ENCODE assay signal across 9 mouse cellular contexts in the genomic region with DNA sequence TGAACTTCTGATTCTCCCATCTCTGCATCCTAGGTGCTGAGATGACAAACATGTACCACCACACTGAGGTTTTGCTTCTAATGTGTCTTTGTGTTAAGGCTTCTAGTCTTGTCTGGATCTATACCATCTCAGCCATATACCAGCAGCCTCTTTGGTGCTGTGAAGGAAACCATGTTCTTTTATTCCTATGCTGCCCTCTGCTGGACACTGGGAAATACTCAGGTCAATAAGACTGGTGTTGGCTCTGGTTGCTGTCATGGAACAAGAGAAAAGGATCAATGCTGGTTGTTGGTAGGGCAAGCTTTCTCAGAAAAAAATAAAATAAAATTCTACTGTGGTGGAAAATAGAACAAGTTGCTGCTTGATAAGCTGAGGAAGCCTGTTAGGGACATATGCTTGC. TPM values are rescaled to one million over a fixed set of nuclear protein-coding genes. Genes with fewer than 3 reads are reported as not detected.
DNase-seq lines count a peak whose midpoint lies in the region; ATAC-seq and TF ChIP-seq lines count a peak whose summit lies in the region.
"Had no signal": no experiment of that assay in that cellular context is flagged by ENCODE, and none has a peak within 500 bp of the region (broad histone marks: within the 10 kb centered on the region; RNA-seq: fewer than 3 reads in every experiment).

No protein-coding gene starts in this region.

- no peaks in the 10 kb centered on the region for H3K9me3 ChIP-seq in hindbrain, embryonic 11.5 days (ENCODE audit: control insufficient read depth, low read length)
- no peaks in the 10 kb centered on the region for H3K9me3 ChIP-seq in hindbrain, embryonic 16.5 days (ENCODE audit: control insufficient read depth, low read length)
- no peaks in the 10 kb centered on the region for H3K9me3 ChIP-seq in hindbrain, postnatal 0 days (ENCODE audit: low read length)
- H3K9me3 ChIP-seq in limb, embryonic 11.5 days (ENCODE audit: control insufficient read depth, low read length): no peaks in the 10 kb centered on the region
- H3K9me3 ChIP-seq: neural tube, embryonic 13.5 days had no signal

- H3K27ac ChIP-seq in hindbrain, embryonic 11.5 days (ENCODE audit: low read depth, low read length): no peak overlapping the region
- no peak overlapping the region for H3K27ac ChIP-seq in hindbrain, embryonic 16.5 days (ENCODE audit: low read depth, low read length)
- no peak overlapping the region for H3K27ac ChIP-seq in hindbrain, postnatal 0 days
- no peak overlapping the region for H3K27ac ChIP-seq in limb, embryonic 11.5 days (replicated peaks; ENCODE audit: low read depth, low read length)
- H3K27ac ChIP-seq: neural tube, embryonic 13.5 days had no signal

- no peaks in the 10 kb centered on the region for H3K4me1 ChIP-seq in hindbrain, embryonic 11.5 days (replicated peaks; ENCODE audit: control insufficient read depth, insufficient read depth, low read length)
- H3K4me1 ChIP-seq in hindbrain, embryonic 16.5 days (ENCODE audit: control insufficient read depth, insufficient read depth, low read depth, low read length): no peaks in the 10 kb centered on the region
- H3K4me1 ChIP-seq in hindbrain, postnatal 0 days (ENCODE audit: insufficient read depth, low read length): no peaks in the 10 kb centered on the region
- no peaks in the 10 kb centered on the region for H3K4me1 ChIP-seq in limb, embryonic 11.5 days (ENCODE audit: control insufficient read depth, insufficient read depth, low read length)
- H3K4me1 ChIP-seq: neural tube, embryonic 13.5 days had no signal

- H3K36me3 ChIP-seq in hindbrain, embryonic 11.5 days (ENCODE audit: control insufficient read depth, insufficient read depth, low read length): no peaks in the 10 kb centered on the region
- no peaks in the 10 kb centered on the region for H3K36me3 ChIP-seq in hindbrain, embryonic 16.5 days (ENCODE audit: control insufficient read depth, insufficient read depth, low read length)
- no peaks in the 10 kb centered on the region for H3K36me3 ChIP-seq in hindbrain, postnatal 0 days (ENCODE audit: insufficient read depth, low read length)
- H3K36me3 ChIP-seq in limb, embryonic 11.5 days (ENCODE audit: control insufficient read depth, insufficient read depth, low read length): no peaks in the 10 kb centered on the region
- no peaks in the 10 kb centered on the region for H3K36me3 ChIP-seq in splenic B cell, adult 2 months (ENCODE audit: control insufficient read depth, insufficient read depth, low read length, poor library complexity, severe bottlenecking)
- H3K36me3 ChIP-seq: neural tube, embryonic 13.5 days had no signal

- peak; percentile 76 for DNase-seq in hindbrain, embryonic 11.5 days (ENCODE audit: low spot score)
- peak; percentile 13 for DNase-seq in MN1 (ENCODE audit: low spot score)
- peak; percentile 65 for DNase-seq in cerebellum, postnatal 10 days
- DNase-seq in hindbrain, postnatal 0 days (ENCODE audit: low spot score): peak; percentile 64
- DNase-seq in limb, embryonic 11.5 days (ENCODE audit: low spot score): peak; percentile 72
- DNase-seq in splenic B cell, adult 2 months (ENCODE audit: low read depth, low spot score): peak; percentile 2
- no peak for DNase-seq in thymus, adult 18-20 months

- H3K4me2 ChIP-seq in hindbrain, embryonic 11.5 days (replicated peaks; ENCODE audit: low read depth, low read length): no peak overlapping the region
- no peak overlapping the region for H3K4me2 ChIP-seq in hindbrain, embryonic 16.5 days (ENCODE audit: low read length)
- H3K4me2 ChIP-seq in hindbrain, postnatal 0 days (ENCODE audit: low read depth, low read length): no peak overlapping the region
- no peak overlapping the region for H3K4me2 ChIP-seq in limb, embryonic 11.5 days (ENCODE audit: low read depth, severe bottlenecking)
- H3K4me2 ChIP-seq: neural tube, embryonic 13.5 days had no signal

- H3K9ac ChIP-seq in hindbrain, embryonic 11.5 days (ENCODE audit: low read depth, low read length): no peak overlapping the region
- no peak overlapping the region for H3K9ac ChIP-seq in hindbrain, embryonic 16.5 days (ENCODE audit: low read depth, low read length)
- H3K9ac ChIP-seq in hindbrain, postnatal 0 days (replicated peaks; ENCODE audit: low read length): no peak overlapping the region
- H3K9ac ChIP-seq in limb, embryonic 11.5 days (ENCODE audit: low read length): no peak overlapping the region
- H3K9ac ChIP-seq: neural tube, embryonic 13.5 days had no signal

- H3K27me3 ChIP-seq in hindbrain, embryonic 11.5 days (ENCODE audit: control insufficient read depth, insufficient read depth, low read length): no peaks in the 10 kb centered on the region
- H3K27me3 ChIP-seq in hindbrain, embryonic 16.5 days (replicated peaks; ENCODE audit: control insufficient read depth, insufficient read depth, low read length): no peaks in the 10 kb centered on the region
- no peaks in the 10 kb centered on the region for H3K27me3 ChIP-seq in hindbrain, postnatal 0 days (ENCODE audit: insufficient read depth, low read length)
- H3K27me3 ChIP-seq in limb, embryonic 11.5 days (ENCODE audit: control insufficient read depth, insufficient read depth, low read length): no peaks in the 10 kb centered on the region
- H3K27me3 ChIP-seq in splenic B cell, adult 2 months (ENCODE audit: control insufficient read depth, insufficient read depth, low read length, poor library complexity, severe bottlenecking): no peaks in the 10 kb centered on the region
- H3K27me3 ChIP-seq: neural tube, embryonic 13.5 days had no signal

- ATAC-seq in hindbrain, embryonic 11.5 days (ENCODE audit: low FRiP score): no peak
- ATAC-seq in hindbrain, embryonic 16.5 days: no peak
- no peak for ATAC-seq in hindbrain, postnatal 0 days
- no peak for ATAC-seq in limb, embryonic 11.5 days (ENCODE audit: insufficient number of reproducible peaks, low FRiP score, low TSS enrichment, low read depth)

- TF ChIP-seq CTCF in hindbrain, postnatal 0 days (IDR thresholded peaks at IDR 0.05; ENCODE audit: low read depth): peak; percentile 70

- no peak overlapping the region for H3K4me3 ChIP-seq in hindbrain, embryonic 11.5 days (ENCODE audit: low read depth, low read length)
- no peak overlapping the region for H3K4me3 ChIP-seq in hindbrain, embryonic 16.5 days (ENCODE audit: low read length)
- H3K4me3 ChIP-seq in hindbrain, postnatal 0 days (ENCODE audit: low read length): no peak overlapping the region
- no peak overlapping the region for H3K4me3 ChIP-seq in limb, embryonic 11.5 days (ENCODE audit: low read depth, low read length)
- H3K4me3 ChIP-seq: neural tube, embryonic 13.5 days had no signal

RNA-seq across cellular contexts. Expression of gene Ces1b, which starts 15.6 kb away (rescaled TPM):
- polyA plus RNA-seq in hindbrain, embryonic 11.5 days (2014; fragmentation: Nextera tagmentation; extraction: Ambion mirVana): not detected in 2 replicates
- polyA plus RNA-seq in hindbrain, embryonic 16.5 days (2015; fragmentation: Nextera tagmentation; extraction: Ambion mirVana): not detected in 2 replicates
- not detected in 2 replicates for total RNA-seq in hindbrain, postnatal 0 days (2014; rRNA removed)
- polyA plus RNA-seq in hindbrain, postnatal 0 days (2015; fragmentation: Nextera tagmentation; extraction: Ambion mirVana): not detected in 2 replicates
- polyA plus RNA-seq in limb, embryonic 11.5 days (2014; fragmentation: Nextera tagmentation; extraction: Ambion mirVana): not detected in 2 replicates
- polyA plus RNA-seq: neural tube, embryonic 13.5 days had no signal

RNA-seq across cellular contexts. Expression of gene Ces1c, which starts 35.7 kb away (rescaled TPM):
- not detected in 2 replicates for polyA plus RNA-seq in hindbrain, embryonic 11.5 days (2014; fragmentation: Nextera tagmentation; extraction: Ambion mirVana)
- not detected in 2 replicates for polyA plus RNA-seq in hindbrain, embryonic 16.5 days (2015; fragmentation: Nextera tagmentation; extraction: Ambion mirVana)
- not detected in 2 replicates for total RNA-seq in hindbrain, postnatal 0 days (2014; rRNA removed)
- not detected in 2 replicates for polyA plus RNA-seq in hindbrain, postnatal 0 days (2015; fragmentation: Nextera tagmentation; extraction: Ambion mirVana)
- not detected in 2 replicates for polyA plus RNA-seq in limb, embryonic 11.5 days (2014; fragmentation: Nextera tagmentation; extraction: Ambion mirVana)
- polyA plus RNA-seq: neural tube, embryonic 13.5 days had no signal

RNA-seq across cellular contexts. Expression of gene Ces1a, which starts 47.4 kb away (rescaled TPM):
- polyA plus RNA-seq in hindbrain, embryonic 11.5 days (2014; fragmentation: Nextera tagmentation; extraction: Ambion mirVana): not detected in 2 replicates
- polyA plus RNA-seq in hindbrain, embryonic 16.5 days (2015; fragmentation: Nextera tagmentation; extraction: Ambion mirVana): not detected in 2 replicates
- total RNA-seq in hindbrain, postnatal 0 days (2014; rRNA removed): not detected in 2 replicates
- not detected in 2 replicates for polyA plus RNA-seq in hindbrain, postnatal 0 days (2015; fragmentation: Nextera tagmentation; extraction: Ambion mirVana)
- polyA plus RNA-seq in limb, embryonic 11.5 days (2014; fragmentation: Nextera tagmentation; extraction: Ambion mirVana): not detected in 2 replicates
- polyA plus RNA-seq: neural tube, embryonic 13.5 days had no signal

Comparison
In these comparisons a context has a peak if more than half of its experiments do, and no peak if none do; other contexts are left out.
1. DNase-seq: peak in hindbrain, embryonic 11.5 days (single experiment), MN1 (single experiment), cerebellum, postnatal 10 days (2 of 2), hindbrain, postnatal 0 days (single experiment), limb, embryonic 11.5 days (single experiment) and splenic B cell, adult 2 months (single experiment); none in thymus, adult 18-20 months (0 of 2).